Mouse (Mus musculus) intestine, embryonic 16.5 days (tissue): ENCODE measurements around the gene Rab13. TPM values are rescaled to one million over a fixed set of nuclear protein-coding genes. Genes with fewer than 3 reads are reported as not detected.

Source experiments
- ATAC-seq: fragments of 200-750 bp; cut with Nextera tagmentation; 2 replicates; pipeline ENCODE4 v1.8.0; 2017; ENCODE audit warnings: moderate TSS enrichment, moderate library complexity
- H3K27ac ChIP-seq: fragments of 300-500 bp; sonication (generic); 2 replicates; pipeline ENCODE4 v1.5.1; 2014; ENCODE audit warnings: mild to moderate bottlenecking, low read length
- H3K27me3 ChIP-seq: fragments of 300-500 bp; sonication (generic); replicated peaks from 2 replicates; pipeline ENCODE4 v1.6.1; 2014; ENCODE audit warnings: low read length, control low read depth, mixed read lengths; ENCODE audit not compliant: control insufficient read depth, insufficient read depth
- H3K36me3 ChIP-seq: fragments of 300-500 bp; sonication (generic); 2 replicates; pipeline ENCODE4 v1.6.1; 2014; ENCODE audit warnings: low read length, control low read depth; ENCODE audit not compliant: control insufficient read depth, insufficient read depth
- H3K4me1 ChIP-seq: fragments of 300-500 bp; sonication (generic); 2 replicates; pipeline ENCODE4 v1.6.1; 2014; ENCODE audit warnings: low read length, control low read depth, mixed read lengths; ENCODE audit not compliant: control insufficient read depth, insufficient read depth
- H3K4me2 ChIP-seq: fragments of 300-500 bp; sonication (generic); 2 replicates; pipeline ENCODE4 v1.6.1; 2014; ENCODE audit warnings: low read depth, low read length, control low read depth
- H3K4me3 ChIP-seq: fragments of 300-500 bp; sonication (generic); 2 replicates; pipeline ENCODE4 v1.5.1; 2014; ENCODE audit warnings: mild to moderate bottlenecking, low read length
- H3K9ac ChIP-seq: fragments of 300-500 bp; sonication (generic); 2 replicates; pipeline ENCODE4 v1.6.1; 2014; ENCODE audit warnings: low read depth, low read length
- H3K9me3 ChIP-seq: fragments of 300-500 bp; sonication (generic); 2 replicates; pipeline ENCODE4 v1.6.1; 2016; ENCODE audit warnings: low read length, control low read depth; ENCODE audit not compliant: control insufficient read depth
- WGBS: fragments of 180-500 bp; shearing (Covaris S2); extraction: QIAGEN DNeasy Blood & Tissue Kit; methylation state at CpG from one replicate; pipeline ENCODE4 v1.1.7; 2014; 5-methylcytosine and 5-hydroxymethylcytosine counted together
- polyA plus RNA-seq: library from polyadenylated mRNA; unstranded; fragments of >200 nt; fragmentation: Nextera tagmentation; extraction: Ambion mirVana; gene quantifications from 2 replicates; pipeline ENCODE4 v1.2.1, GENCODE M21; 2015

Rab13 gene
- polyA plus RNA-seq, 1 experiment from 2014 or later = 22.0 TPM

GRCm38 (mm10) chr3:90220531-90220951 is 7.0 kb downstream of the Rab13 start:
- Histone ChIP-seq H3K4me3 (peak overlapping the region; percentile 61), H3K27me3 (no peaks in the 10 kb centered on the region), H3K36me3 (peaks cover 2% of the 10 kb centered on the region; the same call in 1 of the 2 replicates), H3K9ac (peak overlapping the region; percentile 76), H3K4me1 (no peaks in the 10 kb centered on the region), H3K27ac (peak overlapping the region; percentile 86), H3K4me2 (peak overlapping the region; percentile 83), H3K9me3 (no peaks in the 10 kb centered on the region)
- peak; percentile 93 for ATAC-seq
- 1% methylated on average over 18 of the region's 20 CpGs for WGBS

GRCm38 (mm10) chr3:90221123-90221522 is 7.6 kb downstream of the Rab13 start:
- no peak; the same call in 1 of the 2 replicates for ATAC-seq
- Histone ChIP-seq H3K27me3 (no peaks in the 10 kb centered on the region), H3K27ac (no peak overlapping the region), H3K4me1 (no peaks in the 10 kb centered on the region), H3K9ac (peak overlapping the region; percentile 76), H3K9me3 (no peaks in the 10 kb centered on the region), H3K4me2 (peak overlapping the region; percentile 83), H3K4me3 (peak overlapping the region; percentile 61), H3K36me3 (peaks cover 2% of the 10 kb centered on the region; the same call in 1 of the 2 replicates)
- WGBS = 20% methylated on average over 5 of the region's 5 CpGs

DNA sequence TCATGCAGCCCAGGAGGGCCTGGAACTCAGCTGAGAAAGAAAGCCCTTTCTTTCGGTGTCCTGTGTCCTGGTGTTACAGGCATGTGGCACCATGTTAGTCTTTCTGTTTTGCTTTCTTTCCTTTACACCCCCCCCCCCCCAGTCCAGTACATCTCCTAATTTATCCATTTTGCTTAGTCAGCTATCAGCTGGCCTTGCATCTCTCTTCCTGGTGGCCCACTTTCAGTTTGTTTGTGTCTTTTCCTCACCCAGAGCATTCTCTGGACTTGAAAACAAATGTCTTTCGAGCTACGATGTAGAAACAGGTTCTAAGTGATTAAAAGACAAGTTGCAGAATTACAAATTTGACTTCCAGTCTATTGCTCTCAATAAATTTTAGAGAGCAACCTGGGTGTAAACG is 9.0 kb downstream of the Rab13 start:
- no peak overlapping the region for H3K4me2 ChIP-seq
- no peak for ATAC-seq

GRCm38 (mm10) chr3:90222941-90223340 is 9.4 kb downstream of the Rab13 start:
- Histone ChIP-seq H3K27me3 (no peaks in the 10 kb centered on the region), H3K9ac (no peak overlapping the region), H3K4me3 (no peak overlapping the region), H3K4me1 (no peaks in the 10 kb centered on the region), H3K9me3 (no peaks in the 10 kb centered on the region), H3K4me2 (no peak overlapping the region), H3K36me3 (peaks cover 2% of the 10 kb centered on the region; the same call in 1 of the 2 replicates), H3K27ac (no peak overlapping the region)
- WGBS = 70% methylated on average over 3 of the region's 3 CpGs
- ATAC-seq = no peak

More for the DNA sequence above, 9.0 kb downstream of the Rab13 start:
- Histone ChIP-seq H3K36me3 (peaks cover 2% of the 10 kb centered on the region; the same call in 1 of the 2 replicates), H3K27me3 (no peaks in the 10 kb centered on the region), H3K9me3 (no peaks in the 10 kb centered on the region), H3K9ac (no peak overlapping the region), H3K4me1 (no peaks in the 10 kb centered on the region), H3K4me3 (no peak overlapping the region), H3K27ac (no peak overlapping the region)
- WGBS = 90% methylated on average over 4 of the region's 4 CpGs

GRCm38 (mm10) chr3:90224331-90224730 is 10.8 kb downstream of the Rab13 start:
- H3K27me3 ChIP-seq = no peaks in the 10 kb centered on the region
- H3K4me2 ChIP-seq = no peak overlapping the region
- WGBS = 83% methylated on average over 10 of the region's 10 CpGs

GRCm38 (mm10) chr3:90231075-90231474 is 17.6 kb downstream of the Rab13 start:
- no peaks in the 10 kb centered on the region for H3K9me3 ChIP-seq
- peak overlapping the region; percentile 86 for H3K4me3 ChIP-seq
- no peaks in the 10 kb centered on the region for H3K27me3 ChIP-seq
- peaks cover 3% of the 10 kb centered on the region; the same call in 1 of the 2 replicates for H3K4me1 ChIP-seq
- no peak for ATAC-seq
- H3K9ac ChIP-seq = peak overlapping the region; percentile 94
- H3K27ac ChIP-seq = peak overlapping the region; percentile 95
- 12% methylated on average over 8 of the region's 8 CpGs for WGBS
- H3K36me3 ChIP-seq = peaks cover 7% of the 10 kb centered on the region
- H3K4me2 ChIP-seq = peak overlapping the region; percentile 69

More at GRCm38 (mm10) chr3:90224331-90224730, 10.8 kb downstream of the Rab13 start:
- peaks cover 2% of the 10 kb centered on the region; the same call in 1 of the 2 replicates for H3K36me3 ChIP-seq
- H3K4me3 ChIP-seq = no peak overlapping the region
- H3K9ac ChIP-seq = no peak overlapping the region
- no peak for ATAC-seq
- H3K4me1 ChIP-seq = no peaks in the 10 kb centered on the region
- no peaks in the 10 kb centered on the region for H3K9me3 ChIP-seq
- no peak overlapping the region for H3K27ac ChIP-seq

DNA sequence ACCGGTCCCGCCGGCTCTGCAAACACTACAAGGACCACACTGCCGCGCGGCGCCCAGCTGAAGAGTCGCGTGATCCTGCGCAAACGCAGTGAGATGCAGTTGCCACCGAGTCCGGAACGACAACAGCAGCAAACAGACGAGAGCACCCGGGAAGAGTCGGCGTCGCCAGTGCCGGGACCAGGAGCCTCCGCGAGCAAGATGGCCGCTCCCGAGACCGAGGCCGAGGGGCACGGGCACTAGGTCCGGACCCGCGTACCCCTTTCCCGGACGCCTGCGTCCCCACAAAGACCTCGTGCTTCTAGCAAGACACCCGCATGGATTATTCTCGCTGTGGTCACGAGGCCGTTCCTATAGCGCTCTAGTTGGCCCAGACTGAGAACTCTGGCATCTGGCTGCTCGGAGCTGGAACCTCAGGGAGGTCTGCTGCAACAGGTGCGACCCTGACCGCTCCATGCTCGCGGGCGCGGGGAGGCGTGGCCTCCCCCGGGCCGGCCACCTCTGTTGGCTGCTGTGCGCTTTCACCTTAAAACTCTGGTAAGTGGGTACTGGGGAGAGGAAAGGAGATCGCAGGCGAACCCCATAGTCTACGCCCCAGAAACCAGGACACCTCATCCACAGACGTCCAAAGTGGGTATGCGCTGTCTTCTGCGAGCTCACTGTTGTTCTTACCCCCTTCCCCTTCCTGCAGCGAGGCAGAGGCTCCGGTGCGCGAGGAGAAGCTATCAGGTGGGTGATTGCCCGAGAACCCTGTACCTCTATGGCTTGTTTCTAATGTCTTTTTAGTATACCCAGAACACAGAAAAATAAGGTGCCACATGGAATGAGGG is 18.2 kb downstream of the Rab13 start, which contains the start of gene Jtb:
Jtb (plus strand) TSS at position 91 of the 827 bp plus-strand sequence.
- WGBS = under 1% methylated on average over 60 of the region's 61 CpGs
- no peaks in the 10 kb centered on the region for H3K27me3 ChIP-seq
- peak; percentile 99 for ATAC-seq

DNA sequence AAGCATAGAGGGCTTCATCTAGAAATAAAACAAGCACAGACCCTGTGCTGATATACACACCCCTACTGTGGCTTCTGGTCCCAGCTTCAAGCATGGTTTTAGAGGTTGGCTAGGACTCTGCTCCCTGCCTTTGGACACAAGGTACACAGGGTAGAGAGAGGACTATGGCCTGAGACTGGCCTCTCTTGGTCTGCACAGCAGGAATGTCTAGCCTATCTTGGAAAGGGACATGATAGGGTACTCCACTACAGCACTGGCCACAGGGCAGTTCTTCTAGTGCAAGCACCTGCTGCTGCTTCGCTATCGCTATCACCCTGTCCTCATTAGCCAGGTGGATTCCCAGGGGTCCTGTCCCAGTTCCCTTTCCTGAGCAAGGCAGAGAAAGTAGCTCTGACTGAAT is 27.8 kb downstream of the Rab13 start:
- no peak overlapping the region for H3K4me3 ChIP-seq
- ATAC-seq = peak; percentile 41
- H3K9me3 ChIP-seq = no peaks in the 10 kb centered on the region
- H3K9ac ChIP-seq = no peak overlapping the region
- H3K27me3 ChIP-seq = no peaks in the 10 kb centered on the region
- WGBS = 95% methylated on average over 2 of the region's 2 CpGs
- no peak overlapping the region for H3K27ac ChIP-seq
- no peaks in the 10 kb centered on the region; the same call in 1 of the 2 replicates for H3K36me3 ChIP-seq
- H3K4me1 ChIP-seq = peaks cover 4% of the 10 kb centered on the region
- H3K4me2 ChIP-seq = no peak overlapping the region

More for the DNA sequence above, 18.2 kb downstream of the Rab13 start, which contains the start of gene Jtb:
- Histone ChIP-seq H3K9ac (peak within 1 kb of the TSS; percentile 94), H3K9me3 (no peaks in the 10 kb centered on the region), H3K4me3 (peak within 1 kb of the TSS; percentile 86), H3K4me2 (peak within 1 kb of the TSS; percentile 69), H3K27ac (peak within 1 kb of the TSS; percentile 95), H3K36me3 (peaks cover 7% of the 10 kb centered on the region), H3K4me1 (peaks cover 3% of the 10 kb centered on the region; the same call in 1 of the 2 replicates)

DNA sequence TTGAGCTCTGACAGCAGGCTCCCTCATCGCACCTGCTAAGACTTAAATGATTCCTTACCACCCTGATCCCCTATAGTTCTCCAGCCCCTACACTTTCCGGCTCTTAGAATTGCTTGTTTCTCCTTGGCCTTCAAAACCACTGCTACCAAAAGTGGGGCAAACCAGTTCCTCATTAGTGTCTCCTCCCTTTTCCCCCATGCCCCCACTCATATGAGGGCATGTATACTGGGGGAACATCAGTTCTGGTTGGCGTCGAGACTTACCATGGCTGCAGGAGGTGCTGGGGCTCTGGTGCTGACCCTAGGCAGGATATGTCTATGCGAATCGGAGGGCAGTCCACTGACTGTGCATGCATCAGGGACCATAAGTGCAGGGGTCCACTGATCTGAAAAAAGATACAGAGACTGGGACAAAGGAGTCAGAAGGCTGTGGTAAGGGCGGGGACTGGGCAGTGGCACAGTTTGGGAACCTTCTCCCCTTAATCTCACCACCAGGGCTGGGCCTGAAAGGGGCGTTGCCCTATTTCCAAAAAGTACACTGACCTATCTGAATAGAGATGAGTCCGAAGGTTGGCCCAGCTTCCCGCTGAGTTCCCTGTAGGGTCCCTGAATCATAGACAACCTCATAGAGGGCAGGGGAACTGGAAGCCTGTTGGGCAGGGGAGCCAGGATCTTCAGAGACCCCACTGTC is 28.3 kb downstream of the Rab13 start:
- 86% methylated on average over 10 of the region's 10 CpGs for WGBS
- H3K4me3 ChIP-seq = no peak overlapping the region
- H3K9me3 ChIP-seq = no peaks in the 10 kb centered on the region

More for the DNA sequence above, 28.3 kb downstream of the Rab13 start:
- H3K4me1 ChIP-seq = peaks cover 4% of the 10 kb centered on the region
- no peak overlapping the region for H3K4me2 ChIP-seq
- H3K9ac ChIP-seq = no peak overlapping the region
- no peak for ATAC-seq
- H3K27me3 ChIP-seq = no peaks in the 10 kb centered on the region
- H3K36me3 ChIP-seq = no peaks in the 10 kb centered on the region; the same call in 1 of the 2 replicates
- no peak overlapping the region for H3K27ac ChIP-seq
